Mouse (Mus musculus): Measurements from ENCODE around the gene Dync2h1.
"Not testable (repeated sequence)": the region's sequence is repeated elsewhere in the genome, so short reads cannot be mapped to it uniquely, and the experiment has no call there.

The Dync2h1 gene

GRCm38 (mm10) chr9:7014733-7015132 lies 169.5 kb downstream of the Dync2h1 start:
- DNase-seq: no peak

GRCm38 (mm10) chr9:7009785-7010184 lies 174.5 kb downstream of the Dync2h1 start:
- DNase-seq: no peak

GRCm38 (mm10) chr9:6994865-6995264 lies 189.4 kb downstream of the Dync2h1 start:
- DNase-seq: no peak

- DNase-seq: no peak
Measured at GRCm38 (mm10) chr9:6994275-6994674, 190.0 kb downstream of the Dync2h1 start.

GRCm38 (mm10) chr9:6988893-6989685 lies 195.2 kb downstream of the Dync2h1 start:
- no peak for DNase-seq

GRCm38 (mm10) chr9:6986161-6986560 lies 198.1 kb downstream of the Dync2h1 start:
- no peak for DNase-seq

GRCm38 (mm10) chr9:6969171-6969570 lies 215.1 kb downstream of the Dync2h1 start:
- DNase-seq: no peak

GRCm38 (mm10) chr9:6965006-6965405 lies 219.2 kb downstream of the Dync2h1 start:
- DNase-seq: no peak

- no peak for DNase-seq
Measured at GRCm38 (mm10) chr9:6958311-6958710, 225.9 kb downstream of the Dync2h1 start.

GRCm38 (mm10) chr9:6927399-6928035 lies 256.7 kb downstream of the Dync2h1 start:
- no peak for DNase-seq

- DNase-seq: no peak
Measured at GRCm38 (mm10) chr9:6913471-6913870, 270.8 kb downstream of the Dync2h1 start.

- not testable (repeated sequence) for DNase-seq
Measured at GRCm38 (mm10) chr9:6910537-6910936, 273.7 kb downstream of the Dync2h1 start.

GRCm38 (mm10) chr9:6901620-6902019 lies 282.6 kb downstream of the Dync2h1 start:
- no peak for DNase-seq

- DNase-seq: no peak
Measured at GRCm38 (mm10) chr9:6891331-6891730, 292.9 kb downstream of the Dync2h1 start.

GRCm38 (mm10) chr9:6881187-6881984 lies 302.9 kb downstream of the Dync2h1 start:
- DNase-seq: no peak

Data from cerebellum, adult 8-10 months (tissue).